Mouse (Mus musculus) erythroblast, embryonic 14.5 days (primary cell): Measurements from ENCODE around the gene Aga. TPM values are rescaled to one million over a fixed set of nuclear protein-coding genes. Genes with fewer than 3 reads are reported as not detected.
"Not testable (repeated sequence)": the region's sequence is repeated elsewhere in the genome, so short reads cannot be mapped to it uniquely, and the experiment has no call there.

ENCODE experiments used
- H3K27me3 ChIP-seq: 2 replicates; pipeline ENCODE4 v1.6.1; 2012; ENCODE audit warnings: inconsistent platforms; ENCODE audit not compliant: control insufficient read depth
- H3K36me3 ChIP-seq: 2 replicates; pipeline ENCODE4 v1.6.1; 2012; ENCODE audit warnings: mild to moderate bottlenecking, inconsistent platforms; ENCODE audit not compliant: control insufficient read depth
- H3K4me1 ChIP-seq: 2 replicates; pipeline ENCODE4 v1.6.1; 2012; ENCODE audit warnings: inconsistent platforms; ENCODE audit not compliant: control insufficient read depth
- H3K4me3 ChIP-seq: replicated peaks from 2 replicates; pipeline ENCODE3; 2012; ENCODE audit warnings: moderate library complexity, mild to moderate bottlenecking, inconsistent platforms
- H3K9me3 ChIP-seq: 2 replicates; pipeline ENCODE4 v1.6.1; 2012; ENCODE audit warnings: low read length, inconsistent platforms, mixed read lengths; ENCODE audit not compliant: control insufficient read depth
- GATA1 ChIP-seq: IDR thresholded peaks from 2 replicates; pipeline ENCODE4 v1.6.1; 2012; ENCODE audit warnings: low read length, inconsistent platforms, mixed read lengths
- TAL1 ChIP-seq: IDR thresholded peaks from 3 replicates; pipeline ENCODE4 v1.6.1; 2012; ENCODE audit warnings: low read length, inconsistent platforms, mixed read lengths
- polyA plus RNA-seq: library from polyadenylated mRNA; stranded (reverse); fragments of >175 nt; gene quantifications from 2 replicates; pipeline ENCODE4 v1.2.3, GENCODE M21; 2012

The Aga gene
- 0.08 TPM in 1 of 2 replicates, not detected in the other for polyA plus RNA-seq

GRCm38 (mm10) chr8:53511551-53512127, at the start of gene Aga:
TSS of gene Aga (plus strand) at chr8:53511727.
- H3K9me3 ChIP-seq: no peaks in the 10 kb centered on the region
- peaks cover 2% of the 10 kb centered on the region; the same call in 1 of the 2 replicates for H3K36me3 ChIP-seq
- peak within 1 kb of the TSS; percentile 69 for H3K4me3 ChIP-seq
- no peak for TF ChIP-seq GATA1
- TF ChIP-seq TAL1: no peak
- no peaks in the 10 kb centered on the region for H3K27me3 ChIP-seq
- H3K4me1 ChIP-seq: peaks cover 7% of the 10 kb centered on the region

GRCm38 (mm10) chr8:53489063-53489462, 22.5 kb upstream of the Aga start:
- TF ChIP-seq GATA1: no peak
- TF ChIP-seq TAL1: no peak
- Histone ChIP-seq H3K4me3 (no peak overlapping the region), H3K4me1 (no peaks in the 10 kb centered on the region), H3K9me3 (no peaks in the 10 kb centered on the region), H3K27me3 (no peaks in the 10 kb centered on the region), H3K36me3 (no peaks in the 10 kb centered on the region)

GRCm38 (mm10) chr8:53496216-53496615, 15.3 kb upstream of the Aga start:
- TF ChIP-seq TAL1 (no peak), GATA1 (no peak)
- H3K4me1 ChIP-seq: no peaks in the 10 kb centered on the region
- no peaks in the 10 kb centered on the region for H3K36me3 ChIP-seq
- no peak overlapping the region for H3K4me3 ChIP-seq
- H3K27me3 ChIP-seq: no peaks in the 10 kb centered on the region
- H3K9me3 ChIP-seq: no peaks in the 10 kb centered on the region

GRCm38 (mm10) chr8:53496885-53497326, 14.6 kb upstream of the Aga start:
- no peaks in the 10 kb centered on the region for H3K27me3 ChIP-seq
- H3K36me3 ChIP-seq: no peaks in the 10 kb centered on the region
- no peak overlapping the region for H3K4me3 ChIP-seq
- H3K9me3 ChIP-seq: no peaks in the 10 kb centered on the region
- TF ChIP-seq GATA1: no peak
- TF ChIP-seq TAL1: no peak
- no peaks in the 10 kb centered on the region for H3K4me1 ChIP-seq

GRCm38 (mm10) chr8:53538049-53538448, 26.5 kb downstream of the Aga start:
- H3K27me3 ChIP-seq, H3K36me3 ChIP-seq, H3K4me3 ChIP-seq, H3K4me1 ChIP-seq, H3K9me3 ChIP-seq: not testable (repeated sequence)

- TF ChIP-seq GATA1 (no peak), TAL1 (no peak)
- Histone ChIP-seq H3K4me3 (no peak overlapping the region), H3K27me3 (no peaks in the 10 kb centered on the region)
Measured at GRCm38 (mm10) chr8:53539585-53539984, 28.1 kb downstream of the Aga start.

GRCm38 (mm10) chr8:53562441-53563040, 51.0 kb downstream of the Aga start:
- TF ChIP-seq GATA1: no peak
- no peak for TF ChIP-seq TAL1
- no peaks in the 10 kb centered on the region for H3K36me3 ChIP-seq
- no peaks in the 10 kb centered on the region for H3K27me3 ChIP-seq
- no peaks in the 10 kb centered on the region for H3K9me3 ChIP-seq
- no peak overlapping the region for H3K4me3 ChIP-seq
- no peaks in the 10 kb centered on the region for H3K4me1 ChIP-seq

More at GRCm38 (mm10) chr8:53539585-53539984, 28.1 kb downstream of the Aga start:
- Histone ChIP-seq H3K36me3 (no peaks in the 10 kb centered on the region), H3K9me3 (no peaks in the 10 kb centered on the region; the same call in 1 of the 2 replicates), H3K4me1 (no peaks in the 10 kb centered on the region)

- no peaks in the 10 kb centered on the region for H3K36me3 ChIP-seq
- no peaks in the 10 kb centered on the region for H3K4me1 ChIP-seq
- H3K4me3 ChIP-seq: no peak overlapping the region
- H3K9me3 ChIP-seq: no peaks in the 10 kb centered on the region
- TF ChIP-seq GATA1 (no peak), TAL1 (no peak)
- no peaks in the 10 kb centered on the region for H3K27me3 ChIP-seq
Measured at GRCm38 (mm10) chr8:53566223-53566622, 54.7 kb downstream of the Aga start.

Other genes starting within 250 kb of the Aga start
- gene Neil3, start 127.3 kb downstream of the Aga start, polyA plus RNA-seq: 1.1 and 1.4 TPM in 2 replicates